Mouse (Mus musculus): ENCODE results near the gene Slc40a1.

- TF ChIP-seq POLR2A (IDR thresholded peaks at IDR 0.05; ENCODE audit: insufficient read depth, low read depth, low read length) (no peak), CTCF (IDR thresholded peaks at IDR 0.05; ENCODE audit: insufficient read depth, low read depth, low read length) (no peak)
Measured at GRCm38 (mm10) chr1:45883378-45883777, 42.9 kb downstream of the Slc40a1 start.
